Mouse (Mus musculus) bone marrow, adult 2 months (tissue): Measurements from ENCODE around the gene Cd8b1. TPM values are rescaled to one million over a fixed set of nuclear protein-coding genes. Genes with fewer than 3 reads are reported as not detected.
A peak's percentile ranks its signal among the peaks of the same experiment; 100 is the strongest.

Experiments used
- H3K27ac ChIP-seq: fragments of 200-500 bp; 2 replicates; pipeline ENCODE4 v1.5.1; 2012; ENCODE audit warnings: low read depth, mild to moderate bottlenecking, control low read depth, inconsistent platforms, low read length; ENCODE audit not compliant: control insufficient read depth, poor library complexity, insufficient read depth
- H3K4me1 ChIP-seq: fragments of 200-500 bp; 2 replicates; pipeline ENCODE4 v1.6.1; 2011; ENCODE audit warnings: low read length; ENCODE audit not compliant: control insufficient read depth, insufficient read depth
- H3K4me3 ChIP-seq: fragments of 200-500 bp; replicated peaks from 2 replicates; pipeline ENCODE3; 2011; ENCODE audit warnings: mild to moderate bottlenecking, low read depth, low read length, control low read depth; ENCODE audit not compliant: control insufficient read depth
- CTCF ChIP-seq: fragments of 200-500 bp; IDR thresholded peaks from 2 replicates; pipeline ENCODE4 v1.5.1; 2011; ENCODE audit warnings: low read length, control low read depth; ENCODE audit not compliant: control insufficient read depth, insufficient read depth
- POLR2A ChIP-seq: fragments of 200-500 bp; IDR thresholded peaks from 2 replicates; pipeline ENCODE4 v1.6.1; 2011; ENCODE audit warnings: low read depth, mild to moderate bottlenecking, control low read depth, low read length, borderline replicate concordance; ENCODE audit not compliant: control insufficient read depth
- WGBS: fragments of 180-500 bp; shearing (Covaris S2); methylation state at CpG from one replicate; pipeline ENCODE4 v1.1.7; 2018; 5-methylcytosine and 5-hydroxymethylcytosine counted together
- polyA plus RNA-seq: library from polyadenylated mRNA; stranded (reverse); fragments of >200 nt; gene quantifications from 2 replicates; pipeline ENCODE4 v1.2.4, GENCODE M21; 2011; ENCODE audit warnings: low replicate concordance; ENCODE audit not compliant: missing spikeins, insufficient read depth, insufficient read length

Gene Cd8b1
- 1.8 and 6.1 TPM in 2 replicates for polyA plus RNA-seq

GRCm38 (mm10) chr6:71322491-71322921 is at the start of gene Cd8b1:
Cd8b1 (plus strand) TSS chr6:71322788.
- WGBS: 74% methylated on average over 7 of the region's 7 CpGs
- H3K27ac ChIP-seq: no peak within 1 kb of the TSS
- no peaks in the 10 kb centered on the region for H3K4me1 ChIP-seq
- no peak within 1 kb of the TSS for H3K4me3 ChIP-seq
- TF ChIP-seq POLR2A: no peak

- no peak for TF ChIP-seq POLR2A
- no peak for TF ChIP-seq CTCF
- Histone ChIP-seq H3K4me3 (no peak overlapping the region), H3K4me1 (no peaks in the 10 kb centered on the region; the same call in 1 of the 2 replicates), H3K27ac (no peak overlapping the region)
- WGBS: 84% methylated on average over 1 of the region's 1 CpGs
Observed at GRCm38 (mm10) chr6:71273715-71274114, 48.9 kb upstream of the Cd8b1 start.

DNA sequence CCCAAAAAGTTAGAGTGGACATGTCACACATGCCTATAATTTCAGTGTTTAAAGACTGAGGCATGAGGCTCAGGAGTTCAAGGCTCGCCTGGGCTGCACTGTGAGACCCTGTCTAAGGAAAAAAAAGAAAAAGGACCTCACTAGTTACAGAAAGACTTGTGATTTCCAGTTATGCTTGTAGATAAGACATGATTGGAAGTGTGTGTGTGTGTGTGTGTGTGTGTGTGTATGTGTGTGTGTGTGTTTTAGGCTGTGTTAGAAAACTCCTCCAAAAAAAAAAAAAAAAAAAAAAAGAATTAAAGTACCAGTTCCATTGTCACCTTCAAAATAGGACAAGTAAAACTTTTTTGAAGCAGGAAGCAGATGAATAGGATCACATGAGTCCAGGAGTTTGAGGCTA is 48.0 kb upstream of the Cd8b1 start:
- no peak overlapping the region for H3K27ac ChIP-seq
- H3K4me1 ChIP-seq: no peaks in the 10 kb centered on the region; the same call in 1 of the 2 replicates
- H3K4me3 ChIP-seq: no peak overlapping the region
- TF ChIP-seq POLR2A: no peak
- no peak for TF ChIP-seq CTCF
- 75% methylated on average over 1 of the region's 1 CpGs for WGBS

DNA sequence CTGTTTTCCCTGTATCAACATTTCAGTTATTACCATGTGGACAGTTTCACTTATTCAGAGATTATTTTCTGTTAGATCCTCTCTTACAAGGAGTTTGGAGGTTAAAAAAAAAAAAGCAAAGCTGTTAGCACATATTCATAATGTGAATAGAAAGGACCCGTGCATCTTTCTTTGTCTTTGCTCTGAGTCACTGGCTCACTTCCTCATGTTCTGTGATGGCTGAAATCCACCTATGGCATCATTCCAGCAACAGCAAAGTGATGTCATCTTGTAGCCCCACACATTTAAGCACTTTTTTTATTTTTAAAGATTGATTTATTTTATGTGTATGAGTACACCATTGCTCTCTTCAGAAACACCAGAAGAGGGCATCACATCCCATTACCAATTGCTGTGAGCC is 43.2 kb upstream of the Cd8b1 start:
- WGBS: 12% methylated on average over 1 of the region's 1 CpGs
- TF ChIP-seq POLR2A: no peak
- no peak for TF ChIP-seq CTCF
- Histone ChIP-seq H3K4me3 (no peak overlapping the region), H3K4me1 (no peaks in the 10 kb centered on the region), H3K27ac (no peak overlapping the region)

DNA sequence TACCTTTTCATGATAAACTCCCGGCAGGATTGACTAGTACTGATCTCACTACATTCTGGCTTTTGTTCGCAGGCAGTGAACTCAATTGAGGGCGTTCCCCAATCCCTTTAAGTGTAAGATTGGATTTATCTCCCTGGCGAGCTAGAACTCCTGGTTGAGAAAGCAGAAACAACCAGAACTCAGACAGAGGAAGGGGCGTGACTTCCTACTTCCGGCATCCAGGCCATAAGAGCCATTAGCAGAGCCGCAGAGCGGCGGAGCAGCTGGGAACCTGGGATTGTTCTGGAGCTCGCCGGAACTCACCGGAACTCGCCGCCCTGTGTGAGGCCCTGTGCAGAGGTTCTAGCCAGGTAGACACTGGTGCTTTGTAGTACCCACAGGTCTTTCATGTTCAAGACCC is 29.1 kb upstream of the Cd8b1 start:
- H3K4me1 ChIP-seq: no peaks in the 10 kb centered on the region
- H3K27ac ChIP-seq: no peak overlapping the region
- TF ChIP-seq CTCF: no peak
- no peak for TF ChIP-seq POLR2A
- 58% methylated on average over 14 of the region's 14 CpGs for WGBS
- H3K4me3 ChIP-seq: peak overlapping the region; percentile 34

DNA sequence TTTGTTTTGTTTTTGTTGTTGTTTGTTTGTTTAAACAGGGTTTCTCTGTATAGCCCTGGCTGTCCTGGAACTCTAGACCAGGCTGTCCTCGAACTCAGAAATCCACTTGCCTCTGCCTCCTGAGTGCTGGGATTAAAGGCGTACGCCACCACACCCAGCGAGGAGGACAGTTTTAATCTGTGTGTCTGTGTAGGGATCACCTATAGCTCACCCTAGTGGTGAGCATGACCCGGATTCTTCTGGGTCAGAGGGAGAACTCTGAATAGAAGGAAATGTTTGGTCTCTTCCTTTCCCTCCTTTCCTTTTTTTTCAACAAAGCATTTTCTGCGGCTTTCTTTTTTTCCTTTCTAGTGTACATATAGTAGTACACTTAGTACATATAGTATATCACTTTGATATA is 27.3 kb upstream of the Cd8b1 start:
- H3K27ac ChIP-seq: no peak overlapping the region
- no peak overlapping the region for H3K4me3 ChIP-seq
- TF ChIP-seq CTCF: no peak
- H3K4me1 ChIP-seq: no peaks in the 10 kb centered on the region
- 55% methylated on average over 6 of the region's 6 CpGs for WGBS

- WGBS: 58% methylated on average over 2 of the region's 2 CpGs
- Histone ChIP-seq H3K27ac (no peak overlapping the region), H3K4me3 (no peak overlapping the region), H3K4me1 (no peaks in the 10 kb centered on the region)
- TF ChIP-seq POLR2A: no peak
- TF ChIP-seq CTCF: no peak
Observed at GRCm38 (mm10) chr6:71298051-71298450, 24.5 kb upstream of the Cd8b1 start.

DNA sequence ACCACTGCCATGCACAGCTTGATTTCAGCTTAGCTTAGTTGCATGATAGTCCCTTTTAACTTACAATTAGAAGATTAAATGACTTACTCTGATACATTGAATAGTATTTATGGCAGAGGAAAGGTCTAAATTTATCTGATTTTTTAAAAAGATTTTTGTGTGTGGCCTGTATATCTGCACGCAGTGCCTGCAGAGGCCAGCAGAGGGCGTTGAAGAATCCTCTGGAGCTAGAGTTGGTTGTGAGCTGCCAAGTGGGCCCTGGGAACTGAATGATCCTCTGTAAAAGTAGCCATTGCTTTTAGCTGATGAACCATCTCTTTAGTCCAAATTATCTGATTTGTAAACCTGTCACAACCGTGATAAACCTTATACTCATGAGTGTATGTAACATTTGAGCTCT is 23.8 kb upstream of the Cd8b1 start:
- Histone ChIP-seq H3K27ac (no peak overlapping the region), H3K4me1 (no peaks in the 10 kb centered on the region), H3K4me3 (no peak overlapping the region)
- TF ChIP-seq POLR2A (no peak), CTCF (peak; percentile 59)
- WGBS: 57% methylated on average over 3 of the region's 3 CpGs

DNA sequence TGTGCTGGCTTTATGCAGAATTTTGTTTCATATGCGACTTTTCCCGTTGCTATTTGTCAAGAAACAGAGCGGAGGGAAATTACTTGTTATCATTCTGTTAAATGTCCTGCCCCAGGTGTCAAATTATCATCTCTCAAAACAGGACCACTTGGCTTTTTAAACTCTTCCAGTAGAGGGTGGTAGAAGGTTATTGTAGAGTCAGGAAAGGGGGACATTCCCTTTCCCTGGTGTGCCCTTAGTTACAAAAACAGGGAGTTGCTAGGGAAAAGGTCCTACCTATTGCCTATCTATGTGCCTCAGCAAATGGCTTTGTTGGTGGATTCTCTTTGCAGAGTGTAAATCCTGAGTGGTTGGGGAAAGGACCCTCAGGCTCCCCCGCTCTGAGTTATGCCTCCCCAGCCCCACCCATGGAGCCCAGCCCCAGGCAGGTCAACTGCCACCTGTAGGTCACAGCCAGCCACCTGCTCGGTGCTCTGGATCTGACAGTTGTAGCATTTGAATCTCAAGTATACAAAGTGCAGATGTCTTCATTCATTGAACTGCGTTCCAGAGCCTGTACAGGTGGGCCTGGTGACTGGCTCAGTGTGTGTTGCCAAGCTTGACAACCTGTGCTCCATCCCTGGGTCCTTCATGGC is 20.4 kb upstream of the Cd8b1 start:
- Histone ChIP-seq H3K4me3 (no peak overlapping the region), H3K4me1 (no peaks in the 10 kb centered on the region), H3K27ac (no peak overlapping the region)
- no peak for TF ChIP-seq POLR2A
- no peak for TF ChIP-seq CTCF
- WGBS: 72% methylated on average over 6 of the region's 6 CpGs
